Mouse (Mus musculus) heart, postnatal 25 days (tissue): ENCODE data around the gene Rbbp8nl. TPM values are rescaled to one million over a fixed set of nuclear protein-coding genes. Genes with fewer than 3 reads are reported as not detected.
A peak's percentile ranks its signal among the peaks of the same experiment; 100 is the strongest.
"Not testable (repeated sequence)": the region's sequence is repeated elsewhere in the genome, so short reads cannot be mapped to it uniquely, and the experiment has no call there.

Experiments
- DNase-seq: peaks from one replicate; pipeline ENCODE4 v3.0.0; 2022; ENCODE audit warnings: low spot score
- intact Hi-C: fragments of 180-260 bp; cut with DNase I; formaldehyde crosslinking; loops from one replicate; pipeline ENCODE4 v1.15.1; 2025
- total RNA-seq, 2 experiments: library from RNA; stranded (reverse); gene quantifications; 2 replicates each; pipeline ENCODE4 v1.2.3; 2021

Gene Rbbp8nl
- total RNA-seq, 2 experiments from 2014 or later: not detected

- no peak for DNase-seq
- intact Hi-C loops: loop anchor here (10.0 kb wide), 1 partner anchor 444 kb away; the partner anchor contains the start of gene Dido1
These were observed 28.8 kb downstream of the Rbbp8nl start for GRCm38 (mm10) chr2:180260610-180261480.

- intact Hi-C loops: loop anchor here (10.0 kb wide), 1 partner anchor 445 kb away; the partner anchor contains the start of gene Dido1
These were observed 29.7 kb downstream of the Rbbp8nl start for GRCm38 (mm10) chr2:180259826-180260609.

GRCm38 (mm10) chr2:180258951-180259484 is 30.7 kb downstream of the Rbbp8nl start:
- DNase-seq, intact Hi-C loops: not testable (repeated sequence)

More at GRCm38 (mm10) chr2:180259826-180260609, 29.7 kb downstream of the Rbbp8nl start:
- not testable (repeated sequence) for DNase-seq

GRCm38 (mm10) chr2:180257963-180258865 is 31.5 kb downstream of the Rbbp8nl start:
- no peak for DNase-seq
- intact Hi-C loops: no loop called here

GRCm38 (mm10) chr2:180257001-180257521 is 32.6 kb downstream of the Rbbp8nl start, which contains the start of gene Rps21:
Gene Rps21 (plus strand): TSS chr2:180257377.
- peak; percentile 98 for DNase-seq
- intact Hi-C loops: no loop called here

GRCm38 (mm10) chr2:180256296-180257000 is 33.2 kb downstream of the Rbbp8nl start:
- intact Hi-C loops: no loop called here

GRCm38 (mm10) chr2:180255701-180256100 is 34.0 kb downstream of the Rbbp8nl start:
- intact Hi-C loops: no loop called here
- DNase-seq: no peak

More at GRCm38 (mm10) chr2:180256296-180257000, 33.2 kb downstream of the Rbbp8nl start:
- no peak for DNase-seq

GRCm38 (mm10) chr2:180254436-180255209 is 35.1 kb downstream of the Rbbp8nl start:
- intact Hi-C loops: loop anchor here (5.0 kb wide), 1 partner anchor 137 kb away; the partner anchor contains the start of gene Osbpl2
- DNase-seq: no peak

GRCm38 (mm10) chr2:180251838-180252237 is 37.8 kb downstream of the Rbbp8nl start:
- no peak for DNase-seq
- intact Hi-C loops: loop anchor here (1.0 to 5.0 kb wide), 4 partner anchors 23 to 135 kb away; partner anchors contain the start of genes Adrm1 and Osbpl2

- intact Hi-C loops: loop anchor here (1.0 to 5.0 kb wide), 4 partner anchors 22 to 134 kb away; partner anchors contain the start of genes Adrm1 and Osbpl2
- DNase-seq: peak; percentile 53
These were observed 38.6 kb downstream of the Rbbp8nl start for GRCm38 (mm10) chr2:180250930-180251611.

GRCm38 (mm10) chr2:180248947-180249660 is 40.6 kb downstream of the Rbbp8nl start:
- DNase-seq: no peak
- intact Hi-C loops: no loop called here

GRCm38 (mm10) chr2:180247916-180248315 is 41.8 kb downstream of the Rbbp8nl start:
- no peak for DNase-seq
- intact Hi-C loops: no loop called here

- no peak for DNase-seq
- intact Hi-C loops: no loop called here
These were observed 46.6 kb downstream of the Rbbp8nl start for GRCm38 (mm10) chr2:180243108-180243507.

GRCm38 (mm10) chr2:180238591-180238990 is 51.1 kb downstream of the Rbbp8nl start:
- intact Hi-C loops: no loop called here
- DNase-seq: no peak

- intact Hi-C loops: no loop called here
- DNase-seq: no peak
These were observed 51.9 kb downstream of the Rbbp8nl start for GRCm38 (mm10) chr2:180237601-180238345.
